Mouse (Mus musculus) bone marrow, adult 2 months (tissue): ENCODE results near the gene Kera. TPM values are rescaled to one million over a fixed set of nuclear protein-coding genes. Genes with fewer than 3 reads are reported as not detected.

ENCODE experiments used
- H3K27ac ChIP-seq: fragments of 200-500 bp; 2 replicates; pipeline ENCODE4 v1.5.1; 2012; ENCODE audit warnings: low read depth, mild to moderate bottlenecking, control low read depth, inconsistent platforms, low read length; ENCODE audit not compliant: control insufficient read depth, poor library complexity, insufficient read depth
- H3K4me1 ChIP-seq: fragments of 200-500 bp; 2 replicates; pipeline ENCODE4 v1.6.1; 2011; ENCODE audit warnings: low read length; ENCODE audit not compliant: control insufficient read depth, insufficient read depth
- H3K4me3 ChIP-seq: fragments of 200-500 bp; replicated peaks from 2 replicates; pipeline ENCODE3; 2011; ENCODE audit warnings: mild to moderate bottlenecking, low read depth, low read length, control low read depth; ENCODE audit not compliant: control insufficient read depth
- CTCF ChIP-seq: fragments of 200-500 bp; IDR thresholded peaks from 2 replicates; pipeline ENCODE4 v1.5.1; 2011; ENCODE audit warnings: low read length, control low read depth; ENCODE audit not compliant: control insufficient read depth, insufficient read depth
- POLR2A ChIP-seq: fragments of 200-500 bp; IDR thresholded peaks from 2 replicates; pipeline ENCODE4 v1.6.1; 2011; ENCODE audit warnings: low read depth, mild to moderate bottlenecking, control low read depth, low read length, borderline replicate concordance; ENCODE audit not compliant: control insufficient read depth
- WGBS: fragments of 180-500 bp; shearing (Covaris S2); methylation state at CpG from one replicate; pipeline ENCODE4 v1.1.7; 2018; 5-methylcytosine and 5-hydroxymethylcytosine counted together
- polyA plus RNA-seq: library from polyadenylated mRNA; stranded (reverse); fragments of >200 nt; gene quantifications from 2 replicates; pipeline ENCODE4 v1.2.4, GENCODE M21; 2011; ENCODE audit warnings: low replicate concordance; ENCODE audit not compliant: missing spikeins, insufficient read depth, insufficient read length

The Kera gene
- polyA plus RNA-seq, 1 experiment, result not detected

DNA sequence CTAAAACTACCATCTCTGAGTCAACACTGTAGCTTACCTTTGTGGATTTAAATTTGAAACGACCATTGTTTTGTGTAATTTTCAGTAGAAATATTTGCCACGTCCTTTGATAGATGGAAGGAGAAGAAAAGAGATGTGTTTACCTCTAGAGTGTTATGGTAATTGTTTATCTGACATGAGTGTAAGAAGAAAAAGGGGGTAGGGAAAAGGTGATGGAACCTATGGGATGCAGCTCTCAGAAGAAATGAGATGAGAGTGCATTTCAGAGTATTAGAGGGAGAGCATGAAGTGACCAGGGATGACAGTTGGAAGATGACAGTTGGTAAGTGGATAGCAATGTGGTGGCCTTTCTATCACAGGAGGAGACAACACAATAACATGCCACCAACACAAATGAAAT is 37.1 kb downstream of the Kera start, which contains the start of gene Epyc:
Gene Epyc, plus strand, starts transcription at position 301 of the 400 bp plus-strand sequence.
- 76% methylated on average over 2 of the region's 2 CpGs for WGBS
- TF ChIP-seq POLR2A (no peak), CTCF (no peak)
- Histone ChIP-seq H3K4me3 (no peak within 1 kb of the TSS), H3K4me1 (no peaks in the 10 kb centered on the region), H3K27ac (no peak within 1 kb of the TSS)

DNA sequence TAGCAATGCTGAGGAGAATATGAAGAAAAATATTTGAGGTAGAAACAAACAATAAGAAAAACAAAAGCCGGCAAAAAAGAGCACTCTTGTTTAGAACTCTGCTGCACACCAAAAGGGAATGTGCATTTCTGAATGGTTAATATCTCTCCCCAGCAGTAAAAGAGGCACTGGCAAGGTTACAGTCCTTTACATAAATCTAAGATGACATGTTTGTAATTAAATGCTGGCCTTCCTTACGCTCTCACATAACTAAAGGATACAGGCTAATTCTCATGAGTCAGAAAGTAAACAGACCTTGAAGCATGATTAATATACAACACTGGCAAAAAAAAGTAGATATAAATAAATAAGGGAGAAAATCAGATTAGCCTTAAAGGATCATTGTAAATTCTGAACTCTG is 43.7 kb downstream of the Kera start:
- Histone ChIP-seq H3K4me1 (no peaks in the 10 kb centered on the region), H3K27ac (no peak overlapping the region), H3K4me3 (no peak overlapping the region)
- 81% methylated on average over 2 of the region's 2 CpGs for WGBS
- TF ChIP-seq POLR2A (no peak), CTCF (no peak)

DNA sequence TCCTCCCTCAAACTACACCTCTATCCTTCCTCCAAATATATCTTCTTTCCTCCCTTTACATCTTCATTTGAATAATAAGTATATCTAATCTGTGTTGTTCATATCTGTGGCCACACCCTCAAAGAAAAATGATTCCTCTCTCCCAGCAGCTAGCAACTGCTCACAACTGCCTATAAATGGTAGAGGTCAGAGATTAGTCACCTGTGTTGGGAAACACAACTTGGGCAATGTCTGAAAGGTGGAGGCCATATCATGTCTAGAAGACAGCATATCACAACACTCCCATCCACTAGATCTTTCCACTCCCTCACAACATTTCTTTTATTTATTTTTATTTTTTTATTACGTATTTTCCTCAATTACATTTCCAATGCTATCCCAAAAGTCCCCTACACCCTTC is 52.8 kb downstream of the Kera start:
- TF ChIP-seq POLR2A, result no peak
- TF ChIP-seq CTCF, result no peak
- Histone ChIP-seq H3K4me1 (no peaks in the 10 kb centered on the region), H3K27ac (no peak overlapping the region), H3K4me3 (no peak overlapping the region)
- WGBS, result 66% methylated on average over 1 of the region's 1 CpGs

Other genes with a start within 250 kb of the Kera start
- gene Dcn, start 127.3 kb upstream of the Kera start, polyA plus RNA-seq, result 6.1 and 19.8 TPM in 2 replicates
- gene Lum, start 41.8 kb upstream of the Kera start, polyA plus RNA-seq, result 5.8 and 11.6 TPM in 2 replicates
- not detected in 2 replicates for gene Epyc, start 37.2 kb downstream of the Kera start, polyA plus RNA-seq
- gene Ccer1, start 86.2 kb downstream of the Kera start, polyA plus RNA-seq, result not detected in 2 replicates
- gene C030005K15Rik, start 119.9 kb downstream of the Kera start, polyA plus RNA-seq, result not detected in 2 replicates